Mouse (Mus musculus) kidney, adult 2 months (tissue): ENCODE results near the gene Robo2.

ENCODE experiments used
- CTCF ChIP-seq: fragments of 200-500 bp; conservative IDR thresholded peaks from 2 replicates; pipeline ENCODE4 v1.5.1; 2011; ENCODE audit warnings: low read depth, mild to moderate bottlenecking, control low read depth, low read length, moderate library complexity, mixed read lengths; ENCODE audit not compliant: insufficient read depth, insufficient read length
- POLR2A ChIP-seq: fragments of 200-500 bp; IDR thresholded peaks from one replicate; pipeline ENCODE4 v1.6.1; 2011; ENCODE audit warnings: low read depth, low read length, control low read depth

- TF ChIP-seq CTCF (no peak), POLR2A (no peak)
Observed at GRCm38 (mm10) chr16:74089951-74090350, 321.7 kb downstream of the Robo2 start.
